Mouse (Mus musculus) stomach, postnatal 0 days (tissue): ENCODE data around the gene Dhx34. TPM values are rescaled to one million over a fixed set of nuclear protein-coding genes. Genes with fewer than 3 reads are reported as not detected.
"Not testable (repeated sequence)": the region's sequence is repeated elsewhere in the genome, so short reads cannot be mapped to it uniquely, and the experiment has no call there.

Source experiments
- ATAC-seq: fragments of 200-750 bp; cut with Nextera tagmentation; 2 replicates; pipeline ENCODE4 v1.8.0; 2017; ENCODE audit not compliant: low FRiP score, low TSS enrichment
- DNase-seq: peaks from one replicate; pipeline ENCODE4 v3.0.0-alpha.2; 2016; ENCODE audit warnings: low spot score
- H3K27ac ChIP-seq: fragments of 300-500 bp; sonication (generic); replicated peaks from 2 replicates; pipeline ENCODE4 v1.5.1; 2014; ENCODE audit warnings: mild to moderate bottlenecking, control low read depth
- H3K27me3 ChIP-seq: fragments of 300-500 bp; sonication (generic); 2 replicates; pipeline ENCODE4 v1.6.1; 2014; ENCODE audit warnings: low read length; ENCODE audit not compliant: control insufficient read depth, insufficient read depth
- H3K36me3 ChIP-seq: fragments of 300-500 bp; sonication (generic); 2 replicates; pipeline ENCODE4 v1.6.1; 2014; ENCODE audit warnings: low read length, mixed read lengths; ENCODE audit not compliant: control insufficient read depth, insufficient read depth
- H3K4me1 ChIP-seq: fragments of 300-500 bp; sonication (generic); replicated peaks from 2 replicates; pipeline ENCODE4 v1.6.1; 2014; ENCODE audit warnings: antibody characterized with exemption; ENCODE audit not compliant: control insufficient read depth, insufficient read depth
- H3K4me2 ChIP-seq: fragments of 300-500 bp; sonication (generic); replicated peaks from 2 replicates; pipeline ENCODE4 v1.6.1; 2014; ENCODE audit warnings: low read depth, mild to moderate bottlenecking, control low read depth, moderate library complexity
- H3K4me3 ChIP-seq: fragments of 300-500 bp; sonication (generic); 2 replicates; pipeline ENCODE4 v1.5.1; 2014; ENCODE audit warnings: low read depth, low read length, control low read depth
- H3K9ac ChIP-seq: fragments of 300-500 bp; sonication (generic); 2 replicates; pipeline ENCODE4 v1.6.1; 2014; ENCODE audit warnings: mild to moderate bottlenecking, low read length, control low read depth, mixed read lengths
- H3K9me3 ChIP-seq: fragments of 300-500 bp; sonication (generic); 2 replicates; pipeline ENCODE4 v1.6.1; 2016; ENCODE audit warnings: low read length; ENCODE audit not compliant: control insufficient read depth
- CTCF ChIP-seq: IDR thresholded peaks from 2 replicates; pipeline ENCODE4 v1.5.1; 2016; ENCODE audit warnings: antibody characterized with exemption, low read depth, mild to moderate bottlenecking, moderate library complexity
- EP300 ChIP-seq: optimal IDR thresholded peaks from 2 replicates; pipeline ENCODE3; 2016; ENCODE audit warnings: antibody characterized with exemption
- WGBS: fragments of 180-500 bp; shearing (Covaris S2); extraction: QIAGEN DNeasy Blood & Tissue Kit; methylation state at CpG from one replicate; pipeline ENCODE4 v1.1.7; 2014; 5-methylcytosine and 5-hydroxymethylcytosine counted together
- polyA plus RNA-seq: library from polyadenylated mRNA; unstranded; fragments of >200 nt; fragmentation: Nextera tagmentation; extraction: Ambion mirVana; gene quantifications from 2 replicates; pipeline ENCODE4 v1.2.1, GENCODE M21; 2015

The Dhx34 gene
- polyA plus RNA-seq, 1 experiment from 2014 or later, result 6.9 TPM

DNA sequence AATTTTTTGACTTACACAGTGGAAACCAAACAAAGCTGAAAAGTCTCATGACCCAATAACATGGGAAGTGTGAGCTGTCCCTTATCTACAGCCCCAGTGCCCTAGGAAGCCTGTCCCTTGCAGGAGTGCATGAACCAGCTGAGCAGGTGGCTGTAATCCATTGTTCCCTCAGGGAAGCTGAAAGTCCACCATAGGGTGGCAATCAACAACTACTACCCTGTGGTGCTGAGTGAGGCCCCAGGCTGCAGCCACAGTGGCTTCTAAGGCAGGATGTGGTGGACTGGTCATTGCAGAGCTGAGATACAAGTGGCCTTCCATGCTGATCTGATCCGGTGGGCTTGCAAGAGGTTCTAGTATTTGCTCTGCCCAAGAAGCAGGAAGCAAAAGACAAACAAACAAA, 39.3 kb upstream of the Dhx34 start:
- Histone ChIP-seq H3K27ac (no peak overlapping the region), H3K36me3 (no peaks in the 10 kb centered on the region), H3K9me3 (no peaks in the 10 kb centered on the region), H3K4me1 (no peaks in the 10 kb centered on the region), H3K9ac (no peak overlapping the region), H3K4me2 (no peak overlapping the region), H3K27me3 (no peaks in the 10 kb centered on the region), H3K4me3 (no peak overlapping the region)
- TF ChIP-seq CTCF (no peak), EP300 (no peak)
- DNase-seq (peak; percentile 30), ATAC-seq (peak; percentile 64; the same call in 1 of the 2 replicates)
- 74% methylated on average over 1 of the region's 1 CpGs for WGBS

DNA sequence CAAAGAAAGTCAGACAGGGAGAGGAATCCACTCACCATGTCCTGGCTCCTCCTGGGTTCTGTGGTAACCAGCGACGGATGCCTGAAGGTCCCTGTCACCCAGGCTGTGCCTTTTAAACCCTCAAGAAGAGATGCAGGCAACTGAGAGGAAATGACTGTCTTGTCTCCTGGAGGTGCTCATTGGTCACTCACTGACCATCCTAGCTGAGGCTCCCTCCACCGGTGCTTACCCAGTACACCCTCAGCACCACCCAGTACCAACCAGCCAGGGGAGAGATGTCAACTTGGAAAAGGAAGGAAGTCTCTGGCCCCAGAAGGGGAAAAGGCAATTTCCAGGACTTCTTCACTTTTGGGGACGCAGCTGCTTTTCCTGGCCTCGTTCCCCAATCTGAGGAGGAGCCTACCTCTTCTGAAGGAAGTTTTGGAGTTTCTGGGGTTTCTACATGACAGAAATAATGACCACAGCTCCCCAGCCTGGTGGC, 37.3 kb upstream of the Dhx34 start, which contains the start of gene C5ar1:
TSS of gene C5ar1 (minus strand) at position 431 of the 481 bp plus-strand sequence.
- Histone ChIP-seq H3K27ac (no peak within 1 kb of the TSS), H3K4me2 (no peak within 1 kb of the TSS), H3K4me1 (no peaks in the 10 kb centered on the region), H3K27me3 (no peaks in the 10 kb centered on the region), H3K36me3 (no peaks in the 10 kb centered on the region), H3K9ac (no peak within 1 kb of the TSS), H3K4me3 (no peak within 1 kb of the TSS), H3K9me3 (no peaks in the 10 kb centered on the region)
- ATAC-seq (no peak), DNase-seq (no peak)
- TF ChIP-seq CTCF (no peak), EP300 (no peak)
- WGBS, result 77% methylated on average over 5 of the region's 5 CpGs

DNA sequence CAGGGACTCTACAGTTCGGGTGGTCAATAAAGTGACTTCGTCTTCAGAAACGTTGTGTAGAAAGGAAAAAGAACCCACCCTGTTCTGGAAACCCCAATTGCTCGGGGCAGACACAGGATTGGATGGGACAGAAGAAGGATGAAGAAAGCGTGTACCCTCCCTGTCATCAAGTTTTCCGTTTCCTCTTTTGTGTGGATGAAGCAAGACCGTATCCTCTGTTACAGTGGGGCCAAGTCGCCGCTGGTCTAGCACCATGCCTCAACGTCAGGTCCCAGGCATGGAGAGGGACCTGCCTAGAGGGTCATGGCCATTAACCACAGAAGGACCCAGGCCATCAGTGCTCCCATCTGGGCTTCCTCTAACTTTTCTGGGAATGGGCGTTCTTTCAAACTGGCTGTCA, 36.0 kb upstream of the Dhx34 start:
- Histone ChIP-seq H3K4me1 (no peaks in the 10 kb centered on the region), H3K9me3 (no peaks in the 10 kb centered on the region), H3K9ac (no peak overlapping the region), H3K4me3 (no peak overlapping the region), H3K27me3 (no peaks in the 10 kb centered on the region), H3K36me3 (no peaks in the 10 kb centered on the region), H3K27ac (no peak overlapping the region), H3K4me2 (no peak overlapping the region)
- DNase-seq, result no peak
- 82% methylated on average over 11 of the region's 11 CpGs for WGBS
- TF ChIP-seq CTCF, result no peak
- no peak for TF ChIP-seq EP300
- ATAC-seq, result no peak

DNA sequence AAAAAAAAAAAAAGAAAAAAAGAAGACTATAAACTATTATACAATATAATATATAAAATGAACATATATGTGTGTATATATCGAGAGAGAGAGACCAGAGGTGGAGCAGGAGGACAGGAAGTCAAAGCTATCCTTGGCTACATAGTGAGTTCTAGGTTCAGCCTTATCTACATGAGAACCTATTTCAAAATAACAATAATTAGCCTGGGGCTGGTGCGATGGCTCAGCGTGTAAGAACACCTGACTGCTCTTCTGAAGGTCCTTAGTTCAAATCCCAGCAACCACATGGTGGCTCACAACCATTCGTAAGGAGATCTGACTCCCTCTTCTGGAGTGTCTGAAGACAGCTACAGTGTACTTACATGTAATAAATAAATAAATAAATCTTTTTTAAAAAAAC, 34.1 kb upstream of the Dhx34 start:
- not testable (repeated sequence) for H3K27ac ChIP-seq
- 85% methylated on average over 4 of the region's 4 CpGs for WGBS

DNA sequence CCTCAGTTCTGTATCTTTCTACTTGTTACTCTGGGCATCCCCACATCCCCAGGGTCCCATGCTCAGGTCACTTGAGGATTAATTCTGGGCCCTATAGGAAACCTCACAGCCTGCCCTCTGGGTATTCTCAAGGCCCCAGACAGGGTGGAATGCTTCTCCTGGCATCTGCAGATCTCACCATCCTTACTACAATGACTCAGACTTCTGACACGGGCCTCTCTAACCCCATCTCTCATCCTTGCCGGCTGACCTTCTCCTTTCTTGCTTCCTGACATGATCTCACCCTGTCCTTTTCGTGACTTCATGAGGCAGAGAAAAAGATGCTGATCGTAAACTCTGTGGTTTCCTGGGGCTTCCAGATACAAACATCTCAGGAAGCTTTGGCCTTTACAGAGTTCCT, 32.4 kb upstream of the Dhx34 start:
- H3K9ac ChIP-seq, result no peak overlapping the region
- no peak for TF ChIP-seq EP300
- no peak for TF ChIP-seq CTCF

More for the DNA sequence above, 34.1 kb upstream of the Dhx34 start:
- H3K9me3 ChIP-seq, H3K36me3 ChIP-seq, H3K4me3 ChIP-seq, DNase-seq, H3K9ac ChIP-seq, H3K4me2 ChIP-seq, H3K27me3 ChIP-seq, H3K4me1 ChIP-seq, ATAC-seq: not testable (repeated sequence)

DNA sequence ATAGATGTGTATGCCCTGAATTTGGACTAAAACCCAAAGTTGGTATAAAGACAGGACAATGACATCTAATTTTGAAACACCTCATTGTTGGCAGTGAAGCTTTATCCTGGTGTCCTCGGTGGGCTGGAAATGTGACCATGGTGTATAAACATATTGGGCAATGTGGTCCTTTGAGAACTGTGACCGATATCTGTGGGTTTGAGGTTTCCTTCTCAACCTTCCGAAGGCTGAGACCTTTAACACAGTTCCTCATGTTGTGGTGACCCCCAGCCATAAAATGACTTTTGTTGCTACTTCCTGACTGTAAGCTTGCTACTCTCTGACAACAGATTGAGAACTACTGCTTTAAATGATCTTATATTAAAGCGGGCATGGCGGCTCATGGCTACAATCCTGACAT, 28.9 kb upstream of the Dhx34 start:
- H3K36me3 ChIP-seq, result no peaks in the 10 kb centered on the region
- H3K4me3 ChIP-seq, result no peak overlapping the region
- TF ChIP-seq CTCF (no peak), EP300 (no peak)
- no peak overlapping the region for H3K27ac ChIP-seq
- no peak overlapping the region for H3K9ac ChIP-seq
- WGBS, result 80% methylated on average over 5 of the region's 5 CpGs
- H3K9me3 ChIP-seq, result no peaks in the 10 kb centered on the region
- no peak for ATAC-seq
- DNase-seq, result no peak
- H3K4me2 ChIP-seq, result no peak overlapping the region
- H3K4me1 ChIP-seq, result no peaks in the 10 kb centered on the region
- no peaks in the 10 kb centered on the region for H3K27me3 ChIP-seq

More for the DNA sequence above, 32.4 kb upstream of the Dhx34 start:
- Histone ChIP-seq H3K36me3 (no peaks in the 10 kb centered on the region), H3K4me3 (no peak overlapping the region), H3K4me1 (no peaks in the 10 kb centered on the region), H3K27me3 (no peaks in the 10 kb centered on the region), H3K4me2 (no peak overlapping the region), H3K9me3 (no peaks in the 10 kb centered on the region), H3K27ac (no peak overlapping the region)
- ATAC-seq, result no peak
- DNase-seq, result no peak
- 41% methylated on average over 4 of the region's 4 CpGs for WGBS
